9 mouse cellular contexts compared by ENCODE assay signal in genomic region chr16:17277342-17278211, GRCm38 (mm10). TPM values are rescaled to one million over a fixed set of nuclear protein-coding genes. Genes with fewer than 3 reads are reported as not detected.
A peak's percentile ranks its signal among the peaks of the same experiment; 100 is the strongest.
DNase-seq lines count a peak whose midpoint lies in the region; ATAC-seq lines count a peak whose summit lies in the region.
"Had no signal": no experiment of that assay in that cellular context is flagged by ENCODE, and none has a peak within 500 bp of the region (broad histone marks: within the 10 kb centered on the region; RNA-seq: fewer than 3 reads in every experiment).

No protein-coding gene starts in this region.

- peak overlapping the region; percentile 2; the same call in 1 of the 2 replicates for H3K9ac ChIP-seq in heart, embryonic 15.5 days
- H3K9ac ChIP-seq in liver, embryonic 16.5 days (ENCODE audit: low read depth, low read length): peak overlapping the region; percentile 12; the same call in 1 of the 2 replicates

- H3K36me3 ChIP-seq in heart, embryonic 15.5 days: peaks cover 28% of the 10 kb centered on the region; the same call in 1 of the 2 replicates
- no peaks in the 10 kb centered on the region; the same call in 1 of the 2 replicates for H3K36me3 ChIP-seq in liver, embryonic 16.5 days (ENCODE audit: control insufficient read depth, insufficient read depth)

- peaks cover 30% of the 10 kb centered on the region for H3K27me3 ChIP-seq in heart, embryonic 15.5 days
- peaks cover 26% of the 10 kb centered on the region for H3K27me3 ChIP-seq in liver, embryonic 16.5 days (ENCODE audit: control insufficient read depth, insufficient read depth, low read depth, low read length)
- H3K27me3 ChIP-seq: Patski had no signal

- H3K4me1 ChIP-seq in heart, embryonic 15.5 days (replicated peaks): peaks cover 21% of the 10 kb centered on the region
- peaks cover 18% of the 10 kb centered on the region for H3K4me1 ChIP-seq in liver, embryonic 16.5 days (ENCODE audit: control insufficient read depth, low read depth, low read length)

- peak overlapping the region; percentile 99 for H3K4me2 ChIP-seq in heart, embryonic 15.5 days
- peak overlapping the region; percentile 95 for H3K4me2 ChIP-seq in liver, embryonic 16.5 days (ENCODE audit: low read depth, low read length)

- peak overlapping the region; percentile 80 for H3K4me3 ChIP-seq in heart, embryonic 15.5 days
- peak overlapping the region; percentile 67 for H3K4me3 ChIP-seq in liver, embryonic 16.5 days (ENCODE audit: low read depth, low read length)

- H3K27ac ChIP-seq in heart, embryonic 15.5 days: no peak overlapping the region
- no peak overlapping the region for H3K27ac ChIP-seq in liver, embryonic 16.5 days (ENCODE audit: low read length)

- ATAC-seq in heart, embryonic 15.5 days (replicated peaks; ENCODE audit: insufficient number of reproducible peaks, insufficient read depth, low FRiP score, low read depth): 0 out of 2 replicates have a peak, but pooled peaks have one; percentile 8
- ATAC-seq in liver, embryonic 16.5 days (ENCODE audit: low read depth): no peak
- 0 out of 2 replicates have a peak, but pooled peaks have one; percentile 14 for ATAC-seq in neutrophil, adult 5-6 weeks (ENCODE audit: extremely low read depth, insufficient number of reproducible peaks, low FRiP score, poor library complexity, severe bottlenecking)

- DNase-seq in lung, adult 18-20 months: peak; percentile 21 to 24
- no peak for DNase-seq in lung, postnatal 25 days (ENCODE audit: low spot score)
- DNase-seq in cerebellum, postnatal 36 days: peak; percentile 27 to 33
- peak; percentile 59 to 78 for DNase-seq in layer of hippocampus, adult 18-20 months (ENCODE audit: low spot score in 2 of 2)
- no peak for DNase-seq in c-Kit-positive CD71-positive TER-119-positive erythroid progenitor cells, embryonic 14.5 days (ENCODE audit: low spot score)

- WGBS in heart, embryonic 15.5 days: 7% methylated on average over 61 of the region's 61 CpGs
- 5% methylated on average over 61 of the region's 61 CpGs for WGBS in liver, embryonic 16.5 days (ENCODE audit: insufficient replicate concordance)

- no peaks in the 10 kb centered on the region for H3K9me3 ChIP-seq in heart, embryonic 15.5 days (replicated peaks)
- H3K9me3 ChIP-seq in liver, embryonic 16.5 days (replicated peaks; ENCODE audit: control insufficient read depth, low read length): no peaks in the 10 kb centered on the region

RNA-seq across cellular contexts. Expression of gene Tmem191c, which starts 1.7 kb away (rescaled TPM):
- polyA plus RNA-seq in heart, embryonic 15.5 days (2015; fragmentation: Nextera tagmentation; extraction: Ambion mirVana): 9.2 and 11.6 TPM in 2 replicates
- total RNA-seq in layer of hippocampus, adult 18-20 months (2021): 100 to 1,000 TPM in 1 of 2 experiments, 10 to 100 TPM in 1; 82.4 to 100 TPM
- 2.9 and 4.0 TPM in 2 replicates for polyA plus RNA-seq in liver, embryonic 16.5 days (2015; fragmentation: Nextera tagmentation; extraction: Ambion mirVana)
- total RNA-seq in neutrophil, adult 5-6 weeks (2017): 11.0 and 13.0 TPM in 2 replicates

RNA-seq across cellular contexts. Expression of gene Hic2, which starts 44.2 kb away (rescaled TPM):
- 3.2 and 4.0 TPM in 2 replicates for polyA plus RNA-seq in heart, embryonic 15.5 days (2015; fragmentation: Nextera tagmentation; extraction: Ambion mirVana)
- total RNA-seq in layer of hippocampus, adult 18-20 months (2021): 1 to 10 TPM; 4.9 to 6.0 TPM
- polyA plus RNA-seq in liver, embryonic 16.5 days (2015; fragmentation: Nextera tagmentation; extraction: Ambion mirVana): 3.0 and 3.4 TPM in 2 replicates
- total RNA-seq in neutrophil, adult 5-6 weeks (2017): 1.2 and 1.7 TPM in 2 replicates

RNA-seq across cellular contexts. Expression of gene Serpind1, which starts 53.6 kb away (rescaled TPM):
- polyA plus RNA-seq in heart, embryonic 15.5 days (2015; fragmentation: Nextera tagmentation; extraction: Ambion mirVana): 0.35 and 1.9 TPM in 2 replicates
- under 1 TPM; 0.56 to 0.84 TPM for total RNA-seq in layer of hippocampus, adult 18-20 months (2021)
- polyA plus RNA-seq in liver, embryonic 16.5 days (2015; fragmentation: Nextera tagmentation; extraction: Ambion mirVana): 242 and 251 TPM in 2 replicates
- total RNA-seq in neutrophil, adult 5-6 weeks (2017): 0.35 TPM in 1 of 2 replicates, not detected in the other

Comparison
In these comparisons a context has a peak if more than half of its experiments do, and no peak if none do; other contexts are left out.
1. DNase-seq: peak in lung, adult 18-20 months (2 of 2), cerebellum, postnatal 36 days (2 of 2) and layer of hippocampus, adult 18-20 months (2 of 2); none in lung, postnatal 25 days (single experiment) and c-Kit-positive CD71-positive TER-119-positive erythroid progenitor cells, embryonic 14.5 days (single experiment).